Mouse (Mus musculus): ENCODE results near the gene Vmn2r-ps130.
"Not testable (repeated sequence)": the region's sequence is repeated elsewhere in the genome, so short reads cannot be mapped to it uniquely, and the experiment has no call there.

Gene Vmn2r-ps130

DNA sequence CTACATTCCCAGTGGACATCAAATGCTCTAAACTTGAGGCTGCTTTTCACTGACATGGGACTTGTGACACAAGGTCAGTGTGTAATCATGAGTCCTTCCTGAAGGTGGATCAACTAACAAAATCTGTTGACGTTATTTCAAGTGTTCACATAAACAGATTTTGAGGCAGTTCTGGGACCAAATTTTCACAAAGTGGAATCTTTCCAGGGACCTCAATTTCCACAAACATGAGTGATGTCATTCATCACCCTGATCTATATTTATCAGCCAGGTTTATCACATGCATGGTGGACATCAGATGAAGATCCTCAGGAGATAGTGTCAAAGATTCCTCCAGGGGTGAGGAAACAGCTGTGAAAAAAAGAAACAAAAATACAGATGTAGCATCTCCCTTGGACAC lies at the start of gene Vmn2r-ps130:
Vmn2r-ps130 (plus strand) TSS at position 301 of the 400 bp plus-strand sequence.
- not testable (repeated sequence) for DNase-seq (ENCODE audit: low read depth)
